Mouse (Mus musculus): ENCODE results near the gene Dcaf1.

GRCm38 (mm10) chr9:106787979-106788811, 33.5 kb upstream of the Dcaf1 start:
- TF ChIP-seq CTCF (IDR thresholded peaks at IDR 0.05; ENCODE audit: low read depth, low read length) (no peak), GATA1 (IDR thresholded peaks at IDR 0.05; ENCODE audit: borderline replicate concordance, low read length) (no peak), TAL1 (conservative IDR thresholded peaks at IDR 0.05; ENCODE audit: low read depth, low read length) (no peak), POLR2AphosphoS5 (IDR thresholded peaks at IDR 0.05; ENCODE audit: insufficient replicate concordance, low read depth, low read length) (no peak), GATA2 (IDR thresholded peaks at IDR 0.05; ENCODE audit: borderline replicate concordance, low read depth, low read length) (no peak)
